Mouse (Mus musculus) forebrain, embryonic 11.5 days (tissue): ENCODE results near the gene Nab1. TPM values are rescaled to one million over a fixed set of nuclear protein-coding genes. Genes with fewer than 3 reads are reported as not detected.

Source experiments
- ATAC-seq: fragments of 200-750 bp; cut with Nextera tagmentation; replicated peaks from 2 replicates; pipeline ENCODE4 v1.8.0; 2017; ENCODE audit warnings: moderate TSS enrichment; ENCODE audit not compliant: low FRiP score
- DNase-seq: peaks from one replicate; pipeline ENCODE4 v3.0.0-alpha.2; 2017; ENCODE audit warnings: low spot score
- H3K27ac ChIP-seq: fragments of 300-500 bp; sonication (generic); 2 replicates; pipeline ENCODE4 v1.5.1; 2014; ENCODE audit warnings: low read depth, low read length
- H3K27me3 ChIP-seq: fragments of 300-500 bp; sonication (generic); 2 replicates; pipeline ENCODE4 v1.6.1; 2014; ENCODE audit warnings: mild to moderate bottlenecking, low read length, mixed read lengths; ENCODE audit not compliant: control insufficient read depth, insufficient read depth
- H3K36me3 ChIP-seq: fragments of 300-500 bp; sonication (generic); 2 replicates; pipeline ENCODE4 v1.6.1; 2014; ENCODE audit warnings: mild to moderate bottlenecking, low read length, moderate library complexity, mixed read lengths; ENCODE audit not compliant: control insufficient read depth, insufficient read depth
- H3K4me1 ChIP-seq: fragments of 300-500 bp; sonication (generic); replicated peaks from 2 replicates; pipeline ENCODE4 v1.6.1; 2014; ENCODE audit warnings: low read length, mixed read lengths; ENCODE audit not compliant: control insufficient read depth, insufficient read depth
- H3K4me2 ChIP-seq: fragments of 300-500 bp; sonication (generic); 2 replicates; pipeline ENCODE4 v1.6.1; 2014; ENCODE audit warnings: low read depth, mild to moderate bottlenecking, low read length, moderate library complexity, mixed read lengths; ENCODE audit not compliant: severe bottlenecking
- H3K4me3 ChIP-seq: fragments of 300-500 bp; sonication (generic); 2 replicates; pipeline ENCODE4 v1.5.1; 2014; ENCODE audit warnings: low read depth, low read length
- H3K9ac ChIP-seq: fragments of 300-500 bp; sonication (generic); 2 replicates; pipeline ENCODE4 v1.6.1; 2014; ENCODE audit warnings: low read length
- H3K9me3 ChIP-seq: fragments of 300-500 bp; sonication (generic); 2 replicates; pipeline ENCODE4 v1.6.1; 2016; ENCODE audit warnings: low read length, mixed read lengths; ENCODE audit not compliant: control insufficient read depth
- WGBS: fragments of 180-500 bp; shearing (Covaris S2); extraction: QIAGEN DNeasy Blood & Tissue Kit; methylation state at CpG from one replicate; pipeline ENCODE4 v1.1.7; 2014; 5-methylcytosine and 5-hydroxymethylcytosine counted together
- polyA plus RNA-seq: library from polyadenylated mRNA; unstranded; fragments of >200 nt; fragmentation: Nextera tagmentation; extraction: Ambion mirVana; gene quantifications from 2 replicates; pipeline ENCODE4 v1.2.1, GENCODE M21; 2014

Gene Nab1
- polyA plus RNA-seq, 1 experiment from 2014 or later, result 9.0 TPM

- H3K9ac ChIP-seq, result no peak overlapping the region
- 86% methylated on average over 3 of the region's 3 CpGs for WGBS
- no peaks in the 10 kb centered on the region; the same call in 1 of the 2 replicates for H3K4me1 ChIP-seq
- no peak for DNase-seq
- H3K9me3 ChIP-seq, result no peaks in the 10 kb centered on the region
- no peak overlapping the region for H3K4me3 ChIP-seq
- H3K27ac ChIP-seq, result no peak overlapping the region
- no peaks in the 10 kb centered on the region for H3K36me3 ChIP-seq
- H3K27me3 ChIP-seq, result no peaks in the 10 kb centered on the region
- no peak overlapping the region for H3K4me2 ChIP-seq
- no peak for ATAC-seq
These were observed 34.6 kb downstream of the Nab1 start for GRCm38 (mm10) chr1:52465830-52466229.

- no peaks in the 10 kb centered on the region for H3K27me3 ChIP-seq
- H3K9me3 ChIP-seq, result no peaks in the 10 kb centered on the region
- WGBS, result 82% methylated on average over 3 of the region's 3 CpGs
- no peak overlapping the region for H3K4me2 ChIP-seq
- ATAC-seq, result no peak
- H3K27ac ChIP-seq, result no peak overlapping the region
- no peak overlapping the region for H3K9ac ChIP-seq
- no peaks in the 10 kb centered on the region for H3K36me3 ChIP-seq
- H3K4me1 ChIP-seq, result no peaks in the 10 kb centered on the region
- no peak overlapping the region for H3K4me3 ChIP-seq
- DNase-seq, result no peak
These were observed 35.2 kb downstream of the Nab1 start for GRCm38 (mm10) chr1:52465264-52465663.

- no peaks in the 10 kb centered on the region for H3K27me3 ChIP-seq
- H3K27ac ChIP-seq, result no peak overlapping the region
- no peak overlapping the region for H3K4me2 ChIP-seq
- H3K4me1 ChIP-seq, result no peaks in the 10 kb centered on the region
- no peak for DNase-seq
- H3K9ac ChIP-seq, result no peak overlapping the region
- WGBS, result 87% methylated on average over 6 of the region's 6 CpGs
- H3K4me3 ChIP-seq, result no peak overlapping the region
- no peaks in the 10 kb centered on the region for H3K9me3 ChIP-seq
- H3K36me3 ChIP-seq, result no peaks in the 10 kb centered on the region
- ATAC-seq, result no peak
These were observed 37.2 kb downstream of the Nab1 start for GRCm38 (mm10) chr1:52463305-52463704.

- no peak for DNase-seq
- H3K4me3 ChIP-seq, result no peak overlapping the region
- H3K9ac ChIP-seq, result no peak overlapping the region
- H3K9me3 ChIP-seq, result no peaks in the 10 kb centered on the region
- H3K36me3 ChIP-seq, result no peaks in the 10 kb centered on the region
- ATAC-seq, result no peak
- no peaks in the 10 kb centered on the region for H3K4me1 ChIP-seq
- WGBS, result 71% methylated on average over 7 of the region's 7 CpGs
- H3K27ac ChIP-seq, result no peak overlapping the region
- H3K27me3 ChIP-seq, result no peaks in the 10 kb centered on the region
- no peak overlapping the region for H3K4me2 ChIP-seq
These were observed 43.9 kb downstream of the Nab1 start for GRCm38 (mm10) chr1:52456571-52456970.

GRCm38 (mm10) chr1:52454509-52455001 is 45.9 kb downstream of the Nab1 start:
- Histone ChIP-seq H3K27ac (no peak overlapping the region), H3K4me2 (no peak overlapping the region), H3K27me3 (no peaks in the 10 kb centered on the region), H3K9ac (no peak overlapping the region), H3K36me3 (no peaks in the 10 kb centered on the region), H3K4me1 (no peaks in the 10 kb centered on the region), H3K9me3 (no peaks in the 10 kb centered on the region), H3K4me3 (no peak overlapping the region)
- WGBS, result 93% methylated on average over 3 of the region's 3 CpGs
- DNase-seq (no peak), ATAC-seq (no peak)

GRCm38 (mm10) chr1:52451360-52451759 is 49.1 kb downstream of the Nab1 start:
- no peaks in the 10 kb centered on the region for H3K4me1 ChIP-seq
- H3K36me3 ChIP-seq, result no peaks in the 10 kb centered on the region
- 79% methylated on average over 1 of the region's 1 CpGs for WGBS
- no peaks in the 10 kb centered on the region for H3K27me3 ChIP-seq
- H3K9me3 ChIP-seq, result no peaks in the 10 kb centered on the region
- no peak overlapping the region for H3K4me3 ChIP-seq
- no peak overlapping the region for H3K4me2 ChIP-seq
- DNase-seq (no peak), ATAC-seq (no peak)
- no peak overlapping the region for H3K9ac ChIP-seq
- H3K27ac ChIP-seq, result no peak overlapping the region

GRCm38 (mm10) chr1:52435856-52436255 is 64.6 kb downstream of the Nab1 start:
- Histone ChIP-seq H3K4me2 (no peak overlapping the region), H3K9me3 (no peaks in the 10 kb centered on the region), H3K4me1 (no peaks in the 10 kb centered on the region), H3K36me3 (no peaks in the 10 kb centered on the region), H3K4me3 (no peak overlapping the region), H3K27ac (no peak overlapping the region), H3K9ac (no peak overlapping the region), H3K27me3 (no peaks in the 10 kb centered on the region)
- WGBS, result 64% methylated on average over 6 of the region's 6 CpGs
- no peak for DNase-seq
- ATAC-seq, result no peak

GRCm38 (mm10) chr1:52434085-52434484 is 66.4 kb downstream of the Nab1 start:
- Histone ChIP-seq H3K9me3 (no peaks in the 10 kb centered on the region), H3K9ac (no peak overlapping the region), H3K27me3 (no peaks in the 10 kb centered on the region), H3K4me3 (no peak overlapping the region), H3K4me2 (no peak overlapping the region), H3K36me3 (no peaks in the 10 kb centered on the region), H3K27ac (no peak overlapping the region), H3K4me1 (no peaks in the 10 kb centered on the region)
- ATAC-seq, result no peak
- DNase-seq, result no peak
- 78% methylated on average over 4 of the region's 4 CpGs for WGBS

GRCm38 (mm10) chr1:52431806-52432205 is 68.7 kb downstream of the Nab1 start:
- ATAC-seq, result no peak
- DNase-seq, result no peak
- WGBS, result 81% methylated on average over 8 of the region's 8 CpGs
- no peaks in the 10 kb centered on the region for H3K4me1 ChIP-seq
- no peak overlapping the region for H3K9ac ChIP-seq
- no peak overlapping the region for H3K27ac ChIP-seq
- no peaks in the 10 kb centered on the region for H3K27me3 ChIP-seq
- no peak overlapping the region for H3K4me3 ChIP-seq
- H3K36me3 ChIP-seq, result no peaks in the 10 kb centered on the region
- H3K9me3 ChIP-seq, result no peaks in the 10 kb centered on the region
- no peak overlapping the region for H3K4me2 ChIP-seq
